Mouse (Mus musculus) kidney, postnatal 10 days (tissue): ENCODE measurements around the gene Nkd1.

Experiments used
- DNase-seq: peaks from one replicate; pipeline ENCODE4 v3.0.0; 2021; ENCODE audit warnings: mixed read lengths

The Nkd1 gene

GRCm38 (mm10) chr8:88538976-88539371 lies 17.8 kb downstream of the Nkd1 start:
- DNase-seq = no peak

GRCm38 (mm10) chr8:88539963-88540362 lies 18.8 kb downstream of the Nkd1 start:
- no peak for DNase-seq

GRCm38 (mm10) chr8:88542596-88543213 lies 21.6 kb downstream of the Nkd1 start:
- no peak for DNase-seq

GRCm38 (mm10) chr8:88544677-88545076 lies 23.5 kb downstream of the Nkd1 start:
- DNase-seq = no peak

DNA sequence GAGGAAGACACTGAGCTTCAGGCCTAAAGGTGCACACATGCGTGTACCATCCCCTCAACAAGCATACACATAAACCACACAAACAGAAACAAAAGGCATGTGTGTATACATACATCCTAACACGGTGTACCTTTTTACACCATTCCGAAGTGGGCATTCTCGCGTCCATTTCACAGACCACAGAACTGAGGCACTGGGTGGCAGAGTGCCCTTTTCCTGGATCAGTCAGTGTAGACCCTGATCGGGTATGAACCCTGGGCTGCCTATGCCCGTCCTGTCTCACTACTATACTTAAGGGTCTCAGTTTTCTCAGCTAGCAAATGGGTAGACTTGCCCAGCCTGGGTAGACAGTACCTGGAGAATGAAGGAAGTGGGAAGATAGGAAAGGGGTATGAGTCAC lies 24.3 kb downstream of the Nkd1 start:
- DNase-seq = no peak

DNA sequence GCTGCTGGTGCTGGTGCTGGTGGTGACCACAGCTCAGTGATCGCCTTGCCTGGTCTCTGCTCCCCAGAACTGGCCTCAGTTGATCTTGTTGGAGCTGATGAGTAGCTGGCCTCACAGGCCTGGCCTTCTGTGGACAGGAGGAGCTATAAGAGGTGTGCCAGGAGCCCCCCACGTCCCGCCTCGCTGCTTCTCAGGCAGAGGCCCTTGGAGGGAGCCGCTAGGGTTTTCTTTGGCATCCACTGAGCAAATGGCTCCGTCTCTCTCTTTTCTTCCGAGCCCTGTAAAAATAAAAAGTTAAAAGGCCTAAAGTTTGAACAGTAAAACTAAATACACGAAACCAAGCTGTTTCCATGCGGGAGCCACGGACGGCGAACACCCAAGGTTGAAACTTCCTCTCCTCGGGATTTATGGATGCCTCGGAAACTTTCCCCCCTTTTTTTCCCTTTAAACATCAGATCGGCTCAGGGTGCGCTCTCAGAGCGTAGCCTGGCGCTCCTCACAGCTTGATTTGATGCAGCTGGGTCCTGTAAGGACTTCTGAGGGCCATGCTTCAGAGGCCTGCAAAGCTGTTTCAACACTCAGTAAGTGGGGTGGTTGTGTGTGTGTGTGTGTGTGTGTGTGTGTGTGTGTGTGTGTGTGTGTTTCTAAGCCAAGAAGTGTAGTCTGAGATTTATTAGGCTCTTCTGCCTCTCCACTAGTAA lies 25.0 kb downstream of the Nkd1 start:
- DNase-seq = peak; percentile 76

DNA sequence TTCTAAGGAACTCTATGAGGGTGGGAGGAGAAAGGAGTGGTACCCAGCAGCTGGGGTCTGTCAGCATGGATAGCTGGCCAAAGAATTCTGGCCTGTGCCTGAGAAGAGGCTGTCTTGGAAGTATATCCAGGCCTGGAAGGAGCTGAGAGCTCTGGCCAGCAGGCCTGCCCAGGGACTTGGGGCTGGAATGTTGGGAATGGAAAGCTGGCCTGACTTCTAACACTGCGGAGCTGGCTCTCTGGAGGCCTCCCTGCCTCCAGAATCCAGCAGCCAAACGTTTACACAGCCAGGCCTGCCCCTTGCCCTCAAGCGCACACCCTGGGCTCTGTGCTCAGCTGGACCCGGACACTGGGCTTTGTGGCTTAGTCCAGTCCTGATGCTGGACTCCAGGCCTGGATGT lies 34.5 kb downstream of the Nkd1 start:
- DNase-seq = peak; percentile 78

- DNase-seq = no peak
These were observed 38.9 kb downstream of the Nkd1 start for GRCm38 (mm10) chr8:88559985-88560473.

DNA sequence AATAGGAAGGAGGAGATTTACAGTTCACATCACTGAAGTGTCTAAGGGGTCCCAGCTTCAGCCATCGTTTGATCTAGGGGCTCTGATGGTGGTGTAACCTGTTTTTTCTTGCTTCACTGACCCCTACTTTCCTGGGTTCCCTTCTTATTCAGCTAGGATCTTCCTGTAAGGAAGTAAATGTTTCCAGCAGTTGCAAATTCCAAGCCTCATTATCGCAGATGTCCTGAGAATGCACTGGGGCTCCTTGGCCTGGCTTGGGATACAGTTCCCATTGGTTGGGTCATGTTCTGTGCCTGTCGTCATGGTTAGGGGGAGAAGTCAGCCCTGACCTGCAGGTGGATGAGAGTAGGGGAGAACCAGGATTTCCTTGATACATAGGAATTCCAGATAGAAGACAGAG lies 40.2 kb downstream of the Nkd1 start:
- DNase-seq = no peak

- DNase-seq = no peak
These were observed 43.2 kb downstream of the Nkd1 start for GRCm38 (mm10) chr8:88564256-88564903.

GRCm38 (mm10) chr8:88566119-88566518 lies 45.0 kb downstream of the Nkd1 start:
- DNase-seq = peak; percentile 52

GRCm38 (mm10) chr8:88567314-88568121 lies 46.4 kb downstream of the Nkd1 start:
- DNase-seq = peak; percentile 56

- DNase-seq = no peak
These were observed 47.1 kb downstream of the Nkd1 start for GRCm38 (mm10) chr8:88568211-88568610.

- no peak for DNase-seq
These were observed 48.2 kb downstream of the Nkd1 start for GRCm38 (mm10) chr8:88569366-88569765.

GRCm38 (mm10) chr8:88570293-88570998 lies 49.3 kb downstream of the Nkd1 start:
- peak; percentile 73 for DNase-seq

- DNase-seq = peak; percentile 62
These were observed 50.5 kb downstream of the Nkd1 start for GRCm38 (mm10) chr8:88571434-88572184.

DNA sequence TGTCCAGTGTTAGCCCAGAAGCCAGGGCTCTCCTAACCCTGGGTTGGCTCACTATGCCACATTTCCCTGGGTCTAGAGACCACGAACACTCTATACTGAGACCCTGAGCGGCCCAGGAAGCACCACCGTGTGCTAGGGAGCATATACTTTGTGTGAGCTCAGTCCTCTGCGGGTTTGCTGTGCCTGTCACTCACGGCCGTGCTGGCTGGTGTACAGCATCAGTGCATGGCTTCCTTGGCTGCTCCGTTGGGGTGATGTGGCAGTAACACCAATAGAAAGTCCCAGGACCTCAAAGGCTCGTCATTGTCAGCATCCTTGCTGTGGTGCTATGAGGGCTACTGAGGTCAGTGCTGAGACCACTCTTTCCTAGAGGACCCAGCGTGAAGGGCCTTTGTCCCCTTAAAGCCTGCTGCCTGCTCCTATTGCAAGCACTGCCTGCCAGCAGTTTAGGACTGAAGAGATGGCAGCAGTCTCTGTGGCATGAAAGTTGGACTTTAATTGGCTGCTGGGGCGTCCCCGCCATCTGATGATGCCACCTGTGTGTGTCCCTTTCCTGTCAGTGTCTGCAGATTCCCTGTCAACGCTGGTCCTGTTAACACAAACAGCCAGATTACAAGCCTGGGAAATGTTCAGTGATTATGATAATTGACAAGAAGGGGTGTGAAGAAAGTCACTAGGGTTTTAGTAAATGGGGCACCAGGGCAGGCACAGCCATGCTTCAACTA lies 51.2 kb downstream of the Nkd1 start:
- no peak for DNase-seq

- DNase-seq = no peak
These were observed 51.9 kb downstream of the Nkd1 start for GRCm38 (mm10) chr8:88572941-88573645.

DNA sequence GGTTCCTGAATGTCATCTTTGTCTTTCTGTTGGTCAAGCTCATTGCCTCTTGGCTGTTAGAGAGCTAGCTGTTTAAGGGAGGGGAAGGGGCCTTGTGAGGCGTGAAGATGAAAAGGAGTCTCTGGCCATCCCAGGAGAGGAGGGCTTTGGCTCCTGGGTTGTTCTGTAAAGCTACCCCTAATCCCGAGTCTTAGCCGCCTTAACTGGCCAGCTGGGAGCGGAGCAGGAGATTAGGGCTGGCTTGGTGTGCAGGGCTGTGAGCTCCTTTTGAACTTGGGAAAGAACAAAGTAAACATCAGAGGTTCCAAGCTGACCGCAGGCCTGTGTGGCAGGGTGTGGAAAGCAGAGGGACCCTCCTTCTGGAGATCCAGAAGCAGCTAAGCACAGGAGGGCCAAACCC lies 53.8 kb downstream of the Nkd1 start:
- no peak for DNase-seq
